Mouse (Mus musculus) kidney, embryonic 16.5 days (tissue): ENCODE data around the gene Myl7. TPM values are rescaled to one million over a fixed set of nuclear protein-coding genes. Genes with fewer than 3 reads are reported as not detected.
A peak's percentile ranks its signal among the peaks of the same experiment; 100 is the strongest.

ENCODE experiments used
- ATAC-seq: fragments of 200-750 bp; cut with Nextera tagmentation; 2 replicates; pipeline ENCODE4 v1.8.0; 2017; ENCODE audit warnings: moderate TSS enrichment; ENCODE audit not compliant: low FRiP score, low TSS enrichment
- H3K27ac ChIP-seq: fragments of 300-500 bp; sonication (generic); 2 replicates; pipeline ENCODE4 v1.5.1; 2014; ENCODE audit warnings: low read length
- H3K27me3 ChIP-seq: fragments of 300-500 bp; sonication (generic); 2 replicates; pipeline ENCODE4 v1.6.1; 2014; ENCODE audit warnings: low read length, control low read depth, mixed read lengths; ENCODE audit not compliant: insufficient read depth
- H3K36me3 ChIP-seq: fragments of 300-500 bp; sonication (generic); 2 replicates; pipeline ENCODE4 v1.6.1; 2014; ENCODE audit warnings: low read length, control low read depth, mixed read lengths; ENCODE audit not compliant: insufficient read depth
- H3K4me1 ChIP-seq: fragments of 300-500 bp; sonication (generic); 2 replicates; pipeline ENCODE4 v1.6.1; 2014; ENCODE audit warnings: low read length, control low read depth, mixed read lengths; ENCODE audit not compliant: insufficient read depth
- H3K4me2 ChIP-seq: fragments of 300-500 bp; sonication (generic); replicated peaks from 2 replicates; pipeline ENCODE4 v1.6.1; 2014; ENCODE audit warnings: low read depth, low read length
- H3K4me3 ChIP-seq: fragments of 300-500 bp; sonication (generic); 2 replicates; pipeline ENCODE4 v1.5.1; 2014; ENCODE audit warnings: mild to moderate bottlenecking, low read length
- H3K9ac ChIP-seq: fragments of 300-500 bp; sonication (generic); replicated peaks from 2 replicates; pipeline ENCODE4 v1.6.1; 2014; ENCODE audit warnings: low read length
- H3K9me3 ChIP-seq: fragments of 300-500 bp; sonication (generic); 2 replicates; pipeline ENCODE4 v1.6.1; 2016; ENCODE audit warnings: low read length, control low read depth
- WGBS: fragments of 180-500 bp; shearing (Covaris S2); extraction: QIAGEN DNeasy Blood & Tissue Kit; methylation state at CpG from one replicate; pipeline ENCODE4 v1.1.7; 2014; 5-methylcytosine and 5-hydroxymethylcytosine counted together
- polyA plus RNA-seq: library from polyadenylated mRNA; unstranded; fragments of >200 nt; fragmentation: Nextera tagmentation; extraction: Ambion mirVana; gene quantifications from 2 replicates; pipeline ENCODE4 v1.2.1, GENCODE M21; 2015

The Myl7 gene
- polyA plus RNA-seq, 1 experiment from 2014 or later = 5.1 TPM

GRCm38 (mm10) chr11:5919606-5920005 is 21.0 kb upstream of the Myl7 start:
- Histone ChIP-seq H3K4me1 (no peaks in the 10 kb centered on the region; the same call in 1 of the 2 replicates), H3K9ac (no peak overlapping the region), H3K9me3 (no peaks in the 10 kb centered on the region), H3K4me2 (no peak overlapping the region), H3K27ac (no peak overlapping the region), H3K4me3 (no peak overlapping the region), H3K36me3 (no peaks in the 10 kb centered on the region), H3K27me3 (no peaks in the 10 kb centered on the region)
- 92% methylated on average over 4 of the region's 4 CpGs for WGBS
- no peak for ATAC-seq

GRCm38 (mm10) chr11:5918111-5918510 is 19.5 kb upstream of the Myl7 start:
- ATAC-seq = no peak

GRCm38 (mm10) chr11:5916178-5916548 is 17.6 kb upstream of the Myl7 start:
- 64% methylated on average over 8 of the region's 8 CpGs for WGBS
- H3K27me3 ChIP-seq = no peaks in the 10 kb centered on the region
- ATAC-seq = no peak
- no peak overlapping the region for H3K27ac ChIP-seq
- H3K4me3 ChIP-seq = no peak overlapping the region
- H3K4me1 ChIP-seq = no peaks in the 10 kb centered on the region; the same call in 1 of the 2 replicates
- no peaks in the 10 kb centered on the region for H3K9me3 ChIP-seq
- H3K9ac ChIP-seq = no peak overlapping the region
- no peak overlapping the region for H3K4me2 ChIP-seq
- no peaks in the 10 kb centered on the region for H3K36me3 ChIP-seq

More at GRCm38 (mm10) chr11:5918111-5918510, 19.5 kb upstream of the Myl7 start:
- H3K4me2 ChIP-seq = no peak overlapping the region
- no peaks in the 10 kb centered on the region for H3K9me3 ChIP-seq
- no peaks in the 10 kb centered on the region; the same call in 1 of the 2 replicates for H3K4me1 ChIP-seq
- no peak overlapping the region for H3K27ac ChIP-seq
- H3K4me3 ChIP-seq = no peak overlapping the region
- no peak overlapping the region for H3K9ac ChIP-seq
- WGBS = 75% methylated on average over 2 of the region's 2 CpGs
- H3K27me3 ChIP-seq = no peaks in the 10 kb centered on the region
- H3K36me3 ChIP-seq = no peaks in the 10 kb centered on the region

GRCm38 (mm10) chr11:5915429-5916177 is 17.0 kb upstream of the Myl7 start:
- Histone ChIP-seq H3K4me3 (no peak overlapping the region), H3K4me2 (no peak overlapping the region), H3K36me3 (no peaks in the 10 kb centered on the region), H3K9ac (no peak overlapping the region), H3K27ac (no peak overlapping the region), H3K9me3 (no peaks in the 10 kb centered on the region), H3K27me3 (no peaks in the 10 kb centered on the region), H3K4me1 (no peaks in the 10 kb centered on the region; the same call in 1 of the 2 replicates)
- WGBS = 75% methylated on average over 5 of the region's 5 CpGs
- no peak for ATAC-seq

- no peak for ATAC-seq
Observed at GRCm38 (mm10) chr11:5914940-5915339, 16.4 kb upstream of the Myl7 start.

DNA sequence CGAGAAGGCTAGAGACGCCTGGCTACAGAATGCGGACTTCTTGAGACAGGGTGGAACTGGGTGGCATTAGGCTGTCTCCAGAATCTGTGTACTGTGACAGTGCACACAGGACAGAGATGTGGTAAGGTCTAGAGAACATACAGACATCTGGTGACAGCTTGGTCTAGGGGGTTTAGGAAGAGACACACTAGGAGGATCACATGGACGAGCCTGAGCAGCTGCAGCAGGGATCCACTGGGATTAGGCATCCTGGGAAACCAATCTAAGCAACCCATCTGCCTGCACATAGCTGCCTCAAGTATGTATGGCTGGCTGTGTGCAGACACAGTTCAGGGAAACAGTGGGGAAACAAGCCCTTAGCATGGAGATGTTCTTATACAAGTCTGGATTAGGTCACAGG is 15.4 kb upstream of the Myl7 start:
- no peak overlapping the region for H3K4me2 ChIP-seq
- H3K36me3 ChIP-seq = no peaks in the 10 kb centered on the region
- no peak overlapping the region for H3K9ac ChIP-seq
- H3K4me1 ChIP-seq = no peaks in the 10 kb centered on the region
- no peak overlapping the region for H3K27ac ChIP-seq
- 79% methylated on average over 4 of the region's 4 CpGs for WGBS
- no peaks in the 10 kb centered on the region for H3K27me3 ChIP-seq
- H3K4me3 ChIP-seq = no peak overlapping the region
- H3K9me3 ChIP-seq = no peaks in the 10 kb centered on the region
- no peak for ATAC-seq

More at GRCm38 (mm10) chr11:5914940-5915339, 16.4 kb upstream of the Myl7 start:
- Histone ChIP-seq H3K36me3 (no peaks in the 10 kb centered on the region), H3K4me2 (no peak overlapping the region), H3K4me3 (no peak overlapping the region), H3K27me3 (no peaks in the 10 kb centered on the region), H3K27ac (no peak overlapping the region), H3K9me3 (no peaks in the 10 kb centered on the region), H3K9ac (no peak overlapping the region), H3K4me1 (no peaks in the 10 kb centered on the region)
- WGBS = 57% methylated on average over 5 of the region's 5 CpGs

DNA sequence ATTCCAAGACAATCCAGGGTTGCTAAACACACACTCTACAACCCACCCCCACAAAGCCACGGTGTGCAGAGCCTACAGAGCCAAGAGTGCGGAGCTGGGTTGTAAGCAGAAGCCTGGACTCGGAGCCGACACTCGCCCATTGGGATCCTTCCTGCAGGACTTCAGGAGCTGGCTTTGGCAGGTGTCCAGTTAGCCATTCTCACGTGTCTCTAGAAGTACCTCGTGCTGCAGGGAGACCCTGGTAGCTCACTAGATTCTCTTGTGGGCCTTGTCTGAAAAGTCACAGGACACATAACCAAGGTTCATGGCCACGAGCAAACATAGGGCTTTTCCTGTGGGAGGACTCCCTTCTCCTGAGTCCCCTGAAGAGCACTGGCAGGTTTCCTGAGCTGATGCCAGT is 14.7 kb upstream of the Myl7 start:
- no peaks in the 10 kb centered on the region for H3K9me3 ChIP-seq
- no peak overlapping the region for H3K4me2 ChIP-seq
- no peak for ATAC-seq
- no peak overlapping the region for H3K27ac ChIP-seq
- WGBS = 57% methylated on average over 8 of the region's 8 CpGs
- H3K27me3 ChIP-seq = no peaks in the 10 kb centered on the region
- no peak overlapping the region for H3K4me3 ChIP-seq
- H3K9ac ChIP-seq = no peak overlapping the region
- H3K4me1 ChIP-seq = no peaks in the 10 kb centered on the region
- no peaks in the 10 kb centered on the region for H3K36me3 ChIP-seq

- Histone ChIP-seq H3K4me2 (no peak overlapping the region), H3K9ac (no peak overlapping the region), H3K27me3 (no peaks in the 10 kb centered on the region), H3K36me3 (no peaks in the 10 kb centered on the region), H3K27ac (no peak overlapping the region), H3K4me3 (no peak overlapping the region), H3K9me3 (no peaks in the 10 kb centered on the region), H3K4me1 (no peaks in the 10 kb centered on the region)
- WGBS = 28% methylated on average over 5 of the region's 5 CpGs
- peak; percentile 74; the same call in 1 of the 2 replicates for ATAC-seq
Observed at GRCm38 (mm10) chr11:5912635-5913034, 14.1 kb upstream of the Myl7 start.

DNA sequence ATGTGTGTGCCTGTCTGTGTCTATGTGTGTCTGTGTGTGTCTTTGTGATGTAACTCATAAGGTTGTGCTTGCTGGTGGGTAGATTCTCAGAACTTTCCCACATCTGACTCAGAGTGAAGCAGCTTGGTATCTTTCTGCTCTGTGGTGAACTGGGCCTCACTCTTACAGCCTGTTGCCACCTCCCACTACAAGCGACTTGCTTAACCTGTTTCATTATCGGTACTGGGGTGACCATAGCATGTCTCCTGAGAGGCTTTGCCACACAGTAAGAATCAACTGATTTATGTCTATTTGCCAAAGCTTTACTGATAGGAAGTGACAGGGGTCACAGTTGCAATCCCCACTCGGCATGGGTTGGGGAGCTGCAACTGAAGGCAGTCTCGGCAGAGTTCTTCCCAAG is 10.1 kb upstream of the Myl7 start:
- Histone ChIP-seq H3K4me1 (no peaks in the 10 kb centered on the region), H3K4me3 (no peak overlapping the region), H3K9me3 (no peaks in the 10 kb centered on the region), H3K27me3 (no peaks in the 10 kb centered on the region), H3K27ac (no peak overlapping the region), H3K4me2 (no peak overlapping the region), H3K36me3 (no peaks in the 10 kb centered on the region), H3K9ac (no peak overlapping the region)
- 65% methylated on average over 4 of the region's 4 CpGs for WGBS
- ATAC-seq = no peak

- H3K9ac ChIP-seq = no peak overlapping the region
- H3K36me3 ChIP-seq = no peaks in the 10 kb centered on the region
- H3K9me3 ChIP-seq = no peaks in the 10 kb centered on the region
- no peak overlapping the region for H3K4me2 ChIP-seq
- WGBS = 49% methylated on average over 5 of the region's 5 CpGs
- ATAC-seq = no peak
- H3K4me3 ChIP-seq = no peak overlapping the region
- 0 out of 2 replicates have a peak, but pooled peaks cover 5% of the 10 kb centered on the region for H3K27me3 ChIP-seq
- H3K27ac ChIP-seq = no peak overlapping the region
- peaks cover 5% of the 10 kb centered on the region for H3K4me1 ChIP-seq
Observed at GRCm38 (mm10) chr11:5907096-5907495, 8.5 kb upstream of the Myl7 start.
